Mouse (Mus musculus): ENCODE data around the gene Pth. TPM values are rescaled to one million over a fixed set of nuclear protein-coding genes. Genes with fewer than 3 reads are reported as not detected.

The Pth gene
- total RNA-seq (2012; rRNA removed) = not detected in 2 replicates

DNA sequence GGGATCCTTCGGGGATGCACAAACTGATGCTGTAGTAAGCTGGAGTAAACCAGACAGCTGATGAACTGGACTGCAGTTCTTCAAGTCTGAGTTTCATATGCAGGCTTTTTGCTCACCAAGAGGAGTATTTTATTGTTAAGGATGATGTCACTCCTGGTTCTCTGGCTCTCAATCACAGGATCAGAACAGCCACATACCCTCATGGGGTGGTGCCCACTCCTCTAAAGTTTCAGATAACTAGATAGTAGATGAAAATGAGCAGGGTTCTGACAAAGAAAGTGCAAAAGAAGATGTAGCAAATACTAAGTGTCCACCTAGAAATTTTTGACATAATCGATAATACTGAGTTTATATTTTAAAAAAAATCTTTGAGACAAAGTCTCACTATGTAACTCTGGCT lies at the start of gene Pth:
Pth (minus strand) TSS at position 101 of the 400 bp plus-strand sequence.
- Histone ChIP-seq H3K9me3 (ENCODE audit: control insufficient read depth, insufficient read depth, low read depth, low read length) (no peaks in the 10 kb centered on the region), H3K9ac (ENCODE audit: insufficient read depth, low read depth, low read length, poor library complexity, severe bottlenecking) (no peak within 1 kb of the TSS), H3K36me3 (ENCODE audit: control insufficient read depth, insufficient read depth, low read length, poor library complexity, severe bottlenecking) (no peaks in the 10 kb centered on the region), H3K4me3 (ENCODE audit: insufficient read depth in 1 of 2, low read depth in 1 of 2, low read length in 2 of 2, poor library complexity in 1 of 2, severe bottlenecking in 1 of 2) (no peak within 1 kb of the TSS), H3K4me1 (ENCODE audit: control insufficient read depth in 2 of 2, insufficient read depth in 2 of 2, low read length in 2 of 2, poor library complexity in 1 of 2) (no peaks in the 10 kb centered on the region), H3K27ac (ENCODE audit: insufficient read depth, low read depth, low read length, poor library complexity, severe bottlenecking) (no peak within 1 kb of the TSS)
- TF ChIP-seq ZNF384 (IDR thresholded peaks at IDR 0.05; ENCODE audit: low read depth, low read length) (no peak), HCFC1 (IDR thresholded peaks at IDR 0.05; ENCODE audit: borderline replicate concordance, insufficient read depth, low read length) (no peak), MAFK (IDR thresholded peaks at IDR 0.05; ENCODE audit: insufficient read depth, low read depth, low read length) (no peak), CHD2 (IDR thresholded peaks at IDR 0.05; ENCODE audit: low read depth, low read length) (no peak), ZC3H11A (IDR thresholded peaks at IDR 0.05; ENCODE audit: borderline replicate concordance, low read depth, low read length) (no peak)
- DNase-seq (ENCODE audit: low read depth, low spot score) = no peak
- in situ Hi-C loops (cut with MboI; ENCODE audit: low sequenced_read_pairs in 2 of 2, unreplicated experiment in 2 of 2) = loop anchor here in 1 of 2 experiments (25.0 kb wide), 1 partner anchor 199 kb away; no protein-coding TSS in a partner anchor

- H3K36me3 ChIP-seq (ENCODE audit: control insufficient read depth, insufficient read depth, low read length, poor library complexity, severe bottlenecking) = no peaks in the 10 kb centered on the region
- H3K9me3 ChIP-seq (ENCODE audit: control insufficient read depth, insufficient read depth, low read depth, low read length) = no peaks in the 10 kb centered on the region
- H3K9ac ChIP-seq (ENCODE audit: insufficient read depth, low read depth, low read length, poor library complexity, severe bottlenecking) = no peak overlapping the region
- TF ChIP-seq HCFC1 (IDR thresholded peaks at IDR 0.05; ENCODE audit: borderline replicate concordance, insufficient read depth, low read length) = no peak
- TF ChIP-seq ZNF384 (IDR thresholded peaks at IDR 0.05; ENCODE audit: low read depth, low read length) = no peak
- no peak for TF ChIP-seq CHD2 (IDR thresholded peaks at IDR 0.05; ENCODE audit: low read depth, low read length)
- TF ChIP-seq MAFK (IDR thresholded peaks at IDR 0.05; ENCODE audit: insufficient read depth, low read depth, low read length) = no peak
- TF ChIP-seq ZC3H11A (IDR thresholded peaks at IDR 0.05; ENCODE audit: borderline replicate concordance, low read depth, low read length) = no peak
- in situ Hi-C loops (cut with MboI; ENCODE audit: low sequenced_read_pairs in 2 of 2, unreplicated experiment in 2 of 2) = no loop called here
- no peaks in the 10 kb centered on the region for H3K4me1 ChIP-seq (ENCODE audit: control insufficient read depth in 2 of 2, insufficient read depth in 2 of 2, low read length in 2 of 2, poor library complexity in 1 of 2)
- H3K27ac ChIP-seq (ENCODE audit: insufficient read depth, low read depth, low read length, poor library complexity, severe bottlenecking) = no peak overlapping the region
- H3K4me3 ChIP-seq (ENCODE audit: insufficient read depth in 1 of 2, low read depth in 1 of 2, low read length in 2 of 2, poor library complexity in 1 of 2, severe bottlenecking in 1 of 2) = no peak overlapping the region
- no peak for DNase-seq (ENCODE audit: low read depth, low spot score)
Observed at GRCm38 (mm10) chr7:113436312-113436711, 47.9 kb upstream of the Pth start.

- Histone ChIP-seq H3K27ac (ENCODE audit: insufficient read depth, low read depth, low read length, poor library complexity, severe bottlenecking) (no peak overlapping the region), H3K36me3 (ENCODE audit: control insufficient read depth, insufficient read depth, low read length, poor library complexity, severe bottlenecking) (no peaks in the 10 kb centered on the region), H3K9ac (ENCODE audit: insufficient read depth, low read depth, low read length, poor library complexity, severe bottlenecking) (no peak overlapping the region), H3K9me3 (ENCODE audit: control insufficient read depth, insufficient read depth, low read depth, low read length) (no peaks in the 10 kb centered on the region), H3K4me3 (ENCODE audit: insufficient read depth in 1 of 2, low read depth in 1 of 2, low read length in 2 of 2, poor library complexity in 1 of 2, severe bottlenecking in 1 of 2) (no peak overlapping the region), H3K4me1 (ENCODE audit: control insufficient read depth in 2 of 2, insufficient read depth in 2 of 2, low read length in 2 of 2, poor library complexity in 1 of 2) (no peaks in the 10 kb centered on the region; a peak in 1 of 4 replicates)
- DNase-seq (ENCODE audit: low read depth, low spot score) = no peak
- in situ Hi-C loops (cut with MboI; ENCODE audit: low sequenced_read_pairs in 2 of 2, unreplicated experiment in 2 of 2) = no loop called here
- TF ChIP-seq ZC3H11A (IDR thresholded peaks at IDR 0.05; ENCODE audit: borderline replicate concordance, low read depth, low read length) (peak; percentile 56; the same call in 1 of the 2 replicates), ZNF384 (IDR thresholded peaks at IDR 0.05; ENCODE audit: low read depth, low read length) (no peak)
Observed at GRCm38 (mm10) chr7:113434286-113434685, 45.9 kb upstream of the Pth start.

GRCm38 (mm10) chr7:113433451-113433850 lies 45.1 kb upstream of the Pth start:
- H3K4me3 ChIP-seq (ENCODE audit: insufficient read depth in 1 of 2, low read depth in 1 of 2, low read length in 2 of 2, poor library complexity in 1 of 2, severe bottlenecking in 1 of 2) = no peak overlapping the region
- H3K9me3 ChIP-seq (ENCODE audit: control insufficient read depth, insufficient read depth, low read depth, low read length) = no peaks in the 10 kb centered on the region
- no peak overlapping the region for H3K27ac ChIP-seq (ENCODE audit: insufficient read depth, low read depth, low read length, poor library complexity, severe bottlenecking)
- no peak for DNase-seq (ENCODE audit: low read depth, low spot score)
- TF ChIP-seq MAFK (IDR thresholded peaks at IDR 0.05; ENCODE audit: insufficient read depth, low read depth, low read length) (no peak), CHD2 (IDR thresholded peaks at IDR 0.05; ENCODE audit: low read depth, low read length) (no peak), HCFC1 (IDR thresholded peaks at IDR 0.05; ENCODE audit: borderline replicate concordance, insufficient read depth, low read length) (no peak), ZNF384 (IDR thresholded peaks at IDR 0.05; ENCODE audit: low read depth, low read length) (no peak), ZC3H11A (IDR thresholded peaks at IDR 0.05; ENCODE audit: borderline replicate concordance, low read depth, low read length) (no peak)
- no peaks in the 10 kb centered on the region; a peak in 1 of 4 replicates for H3K4me1 ChIP-seq (ENCODE audit: control insufficient read depth in 2 of 2, insufficient read depth in 2 of 2, low read length in 2 of 2, poor library complexity in 1 of 2)
- no peak overlapping the region for H3K9ac ChIP-seq (ENCODE audit: insufficient read depth, low read depth, low read length, poor library complexity, severe bottlenecking)
- in situ Hi-C loops (cut with MboI; ENCODE audit: low sequenced_read_pairs in 2 of 2, unreplicated experiment in 2 of 2) = no loop called here
- no peaks in the 10 kb centered on the region for H3K36me3 ChIP-seq (ENCODE audit: control insufficient read depth, insufficient read depth, low read length, poor library complexity, severe bottlenecking)

- H3K9ac ChIP-seq (ENCODE audit: insufficient read depth, low read depth, low read length, poor library complexity, severe bottlenecking) = no peak overlapping the region
- no peak for DNase-seq (ENCODE audit: low read depth, low spot score)
- no peaks in the 10 kb centered on the region for H3K9me3 ChIP-seq (ENCODE audit: control insufficient read depth, insufficient read depth, low read depth, low read length)
- no peaks in the 10 kb centered on the region; a peak in 1 of 4 replicates for H3K4me1 ChIP-seq (ENCODE audit: control insufficient read depth in 2 of 2, insufficient read depth in 2 of 2, low read length in 2 of 2, poor library complexity in 1 of 2)
- no peaks in the 10 kb centered on the region for H3K36me3 ChIP-seq (ENCODE audit: control insufficient read depth, insufficient read depth, low read length, poor library complexity, severe bottlenecking)
- TF ChIP-seq CHD2 (IDR thresholded peaks at IDR 0.05; ENCODE audit: low read depth, low read length) (no peak), ZNF384 (IDR thresholded peaks at IDR 0.05; ENCODE audit: low read depth, low read length) (no peak), HCFC1 (IDR thresholded peaks at IDR 0.05; ENCODE audit: borderline replicate concordance, insufficient read depth, low read length) (no peak), ZC3H11A (IDR thresholded peaks at IDR 0.05; ENCODE audit: borderline replicate concordance, low read depth, low read length) (no peak), MAFK (IDR thresholded peaks at IDR 0.05; ENCODE audit: insufficient read depth, low read depth, low read length) (no peak)
- in situ Hi-C loops (cut with MboI; ENCODE audit: low sequenced_read_pairs in 2 of 2, unreplicated experiment in 2 of 2) = no loop called here
- no peak overlapping the region for H3K27ac ChIP-seq (ENCODE audit: insufficient read depth, low read depth, low read length, poor library complexity, severe bottlenecking)
- H3K4me3 ChIP-seq (ENCODE audit: insufficient read depth in 1 of 2, low read depth in 1 of 2, low read length in 2 of 2, poor library complexity in 1 of 2, severe bottlenecking in 1 of 2) = no peak overlapping the region
Observed at GRCm38 (mm10) chr7:113432891-113433290, 44.5 kb upstream of the Pth start.

All from ES-E14 (cell line).